Mouse (Mus musculus): ENCODE measurements around the gene Fdps.

GRCm38 (mm10) chr3:89067265-89067664, 34.5 kb downstream of the Fdps start:
- TF ChIP-seq CTCF (IDR thresholded peaks at IDR 0.05; ENCODE audit: low read depth, low read length) (no peak), POLR2A (IDR thresholded peaks at IDR 0.05; ENCODE audit: borderline replicate concordance, low read depth, low read length) (no peak)

Measured in bone marrow macrophage, adult 2 months (primary cell).